Mouse (Mus musculus) forebrain, embryonic 12.5 days (tissue): ENCODE data around the gene Pde4b. TPM values are rescaled to one million over a fixed set of nuclear protein-coding genes. Genes with fewer than 3 reads are reported as not detected.

Experiments used
- ATAC-seq: fragments of 200-750 bp; cut with Nextera tagmentation; 2 replicates; pipeline ENCODE4 v1.8.0; 2017; ENCODE audit warnings: moderate TSS enrichment; ENCODE audit not compliant: low FRiP score
- H3K27ac ChIP-seq: fragments of 300-500 bp; sonication (generic); 2 replicates; pipeline ENCODE4 v1.5.1; 2016; ENCODE audit warnings: mild to moderate bottlenecking
- H3K27me3 ChIP-seq: fragments of 300-500 bp; sonication (generic); 2 replicates; pipeline ENCODE4 v1.6.1; 2016; ENCODE audit warnings: mild to moderate bottlenecking
- H3K36me3 ChIP-seq: fragments of 300-500 bp; sonication (generic); replicated peaks from 2 replicates; pipeline ENCODE4 v1.6.1; 2016; ENCODE audit warnings: mild to moderate bottlenecking
- H3K4me1 ChIP-seq: fragments of 300-500 bp; sonication (generic); 2 replicates; pipeline ENCODE4 v1.6.1; 2016
- H3K4me2 ChIP-seq: fragments of 300-500 bp; sonication (generic); 2 replicates; pipeline ENCODE4 v1.6.1; 2016; ENCODE audit warnings: mild to moderate bottlenecking, moderate library complexity
- H3K4me3 ChIP-seq: fragments of 300-500 bp; sonication (generic); replicated peaks from 2 replicates; pipeline ENCODE4 v1.5.1; 2016; ENCODE audit warnings: mild to moderate bottlenecking
- H3K9ac ChIP-seq: fragments of 300-500 bp; sonication (generic); 2 replicates; pipeline ENCODE4 v1.6.1; 2016; ENCODE audit warnings: mild to moderate bottlenecking
- H3K9me3 ChIP-seq: fragments of 300-500 bp; sonication (generic); 2 replicates; pipeline ENCODE4 v1.6.1; 2016
- WGBS: fragments of 180-500 bp; shearing (Covaris S2); methylation state at CpG from one replicate; pipeline ENCODE4 v1.1.7; 2016; 5-methylcytosine and 5-hydroxymethylcytosine counted together
- polyA plus RNA-seq: library from polyadenylated mRNA; unstranded; fragments of >200 nt; fragmentation: Nextera tagmentation; extraction: Ambion mirVana; gene quantifications from 2 replicates; pipeline ENCODE4 v1.2.1, GENCODE M21; 2016

Pde4b gene
- polyA plus RNA-seq, 1 experiment from 2014 or later, result 7.5 TPM

GRCm38 (mm10) chr4:102256170-102256960 lies 169.0 kb downstream of the Pde4b start:
- no peak overlapping the region; the same call in 1 of the 2 replicates for H3K9ac ChIP-seq

GRCm38 (mm10) chr4:102260216-102260615 lies 172.9 kb downstream of the Pde4b start:
- peaks cover 10% of the 10 kb centered on the region for H3K4me1 ChIP-seq
- H3K27ac ChIP-seq, result no peak overlapping the region
- H3K4me2 ChIP-seq, result no peak overlapping the region
- no peaks in the 10 kb centered on the region for H3K9me3 ChIP-seq
- H3K27me3 ChIP-seq, result no peaks in the 10 kb centered on the region
- no peaks in the 10 kb centered on the region for H3K36me3 ChIP-seq
- H3K4me3 ChIP-seq, result no peak overlapping the region
- no peak overlapping the region for H3K9ac ChIP-seq
- no peak for ATAC-seq

More at GRCm38 (mm10) chr4:102256170-102256960, 169.0 kb downstream of the Pde4b start:
- no peak overlapping the region; the same call in 1 of the 2 replicates for H3K4me3 ChIP-seq
- no peak overlapping the region for H3K27ac ChIP-seq
- no peaks in the 10 kb centered on the region for H3K36me3 ChIP-seq
- no peak for ATAC-seq
- H3K4me1 ChIP-seq, result peaks cover 21% of the 10 kb centered on the region
- H3K4me2 ChIP-seq, result peak overlapping the region; percentile 25
- H3K27me3 ChIP-seq, result no peaks in the 10 kb centered on the region
- WGBS, result 79% methylated on average over 6 of the region's 6 CpGs
- H3K9me3 ChIP-seq, result no peaks in the 10 kb centered on the region

GRCm38 (mm10) chr4:102272313-102272712 lies 185.0 kb downstream of the Pde4b start:
- no peaks in the 10 kb centered on the region for H3K36me3 ChIP-seq
- 85% methylated on average over 3 of the region's 3 CpGs for WGBS
- H3K4me3 ChIP-seq, result no peak overlapping the region
- no peak overlapping the region for H3K9ac ChIP-seq
- no peaks in the 10 kb centered on the region for H3K27me3 ChIP-seq
- H3K27ac ChIP-seq, result no peak overlapping the region
- no peaks in the 10 kb centered on the region for H3K4me1 ChIP-seq
- H3K4me2 ChIP-seq, result no peak overlapping the region
- H3K9me3 ChIP-seq, result no peaks in the 10 kb centered on the region
- no peak for ATAC-seq

GRCm38 (mm10) chr4:102272749-102273148 lies 185.4 kb downstream of the Pde4b start:
- H3K4me2 ChIP-seq, result no peak overlapping the region
- no peak overlapping the region for H3K27ac ChIP-seq
- H3K36me3 ChIP-seq, result no peaks in the 10 kb centered on the region
- no peak overlapping the region for H3K4me3 ChIP-seq
- no peak overlapping the region for H3K9ac ChIP-seq
- no peaks in the 10 kb centered on the region for H3K27me3 ChIP-seq
- no peaks in the 10 kb centered on the region for H3K4me1 ChIP-seq
- no peaks in the 10 kb centered on the region for H3K9me3 ChIP-seq
- no peak for ATAC-seq
- WGBS, result 92% methylated on average over 4 of the region's 4 CpGs

- H3K27me3 ChIP-seq, result no peaks in the 10 kb centered on the region
- no peaks in the 10 kb centered on the region for H3K36me3 ChIP-seq
- 86% methylated on average over 4 of the region's 4 CpGs for whole genome bisulfite sequencing
- no peak overlapping the region for H3K27ac ChIP-seq
- H3K4me1 ChIP-seq, result no peaks in the 10 kb centered on the region
- ATAC-seq, result no peak
- H3K9me3 ChIP-seq, result no peaks in the 10 kb centered on the region
- H3K4me3 ChIP-seq, result no peak overlapping the region
- no peak overlapping the region for H3K4me2 ChIP-seq
- H3K9ac ChIP-seq, result no peak overlapping the region
Measured at GRCm38 (mm10) chr4:102275716-102276115, 188.4 kb downstream of the Pde4b start.

GRCm38 (mm10) chr4:102278958-102279357 lies 191.6 kb downstream of the Pde4b start:
- H3K4me2 ChIP-seq, result no peak overlapping the region
- H3K4me1 ChIP-seq, result no peaks in the 10 kb centered on the region
- no peak overlapping the region for H3K9ac ChIP-seq
- no peak for ATAC-seq
- H3K9me3 ChIP-seq, result no peaks in the 10 kb centered on the region
- 77% methylated on average over 2 of the region's 2 CpGs for WGBS
- H3K4me3 ChIP-seq, result no peak overlapping the region
- no peaks in the 10 kb centered on the region for H3K27me3 ChIP-seq
- H3K27ac ChIP-seq, result no peak overlapping the region
- H3K36me3 ChIP-seq, result no peaks in the 10 kb centered on the region

- ATAC-seq, result no peak
- no peak overlapping the region for H3K9ac ChIP-seq
- H3K4me1 ChIP-seq, result peaks cover 4% of the 10 kb centered on the region; the same call in 1 of the 2 replicates
- no peaks in the 10 kb centered on the region for H3K27me3 ChIP-seq
- WGBS, result 83% methylated on average over 6 of the region's 6 CpGs
- H3K4me3 ChIP-seq, result no peak overlapping the region
- H3K9me3 ChIP-seq, result no peaks in the 10 kb centered on the region
- no peaks in the 10 kb centered on the region for H3K36me3 ChIP-seq
- no peak overlapping the region for H3K27ac ChIP-seq
- no peak overlapping the region for H3K4me2 ChIP-seq
Measured at GRCm38 (mm10) chr4:102287172-102287571, 199.8 kb downstream of the Pde4b start.

GRCm38 (mm10) chr4:102290052-102290734 lies 202.8 kb downstream of the Pde4b start:
- ATAC-seq, result no peak
- Histone ChIP-seq H3K4me3 (no peak overlapping the region), H3K9me3 (no peaks in the 10 kb centered on the region), H3K27me3 (no peaks in the 10 kb centered on the region), H3K4me1 (peaks cover 4% of the 10 kb centered on the region; the same call in 1 of the 2 replicates), H3K27ac (no peak overlapping the region), H3K9ac (no peak overlapping the region), H3K36me3 (no peaks in the 10 kb centered on the region), H3K4me2 (no peak overlapping the region)
- 60% methylated on average over 6 of the region's 6 CpGs for WGBS

- H3K9me3 ChIP-seq, result no peaks in the 10 kb centered on the region
- no peak for ATAC-seq
- no peaks in the 10 kb centered on the region for H3K27me3 ChIP-seq
- H3K27ac ChIP-seq, result no peak overlapping the region
- no peaks in the 10 kb centered on the region for H3K4me1 ChIP-seq
- no peak overlapping the region for H3K9ac ChIP-seq
- H3K4me3 ChIP-seq, result no peak overlapping the region
- H3K4me2 ChIP-seq, result no peak overlapping the region
- no peaks in the 10 kb centered on the region for H3K36me3 ChIP-seq
Measured at GRCm38 (mm10) chr4:102297558-102297957, 210.2 kb downstream of the Pde4b start.

GRCm38 (mm10) chr4:102302568-102302967 lies 215.2 kb downstream of the Pde4b start:
- no peaks in the 10 kb centered on the region for H3K36me3 ChIP-seq
- H3K9me3 ChIP-seq, result no peaks in the 10 kb centered on the region
- H3K27ac ChIP-seq, result no peak overlapping the region
- ATAC-seq, result no peak
- no peak overlapping the region for H3K4me2 ChIP-seq
- H3K9ac ChIP-seq, result no peak overlapping the region
- H3K27me3 ChIP-seq, result no peaks in the 10 kb centered on the region
- WGBS, result 68% methylated on average over 4 of the region's 4 CpGs
- H3K4me3 ChIP-seq, result no peak overlapping the region
- peaks cover 1% of the 10 kb centered on the region; the same call in 1 of the 2 replicates for H3K4me1 ChIP-seq

- no peak overlapping the region for H3K4me3 ChIP-seq
- no peak overlapping the region for H3K4me2 ChIP-seq
- no peaks in the 10 kb centered on the region for H3K27me3 ChIP-seq
- H3K9ac ChIP-seq, result no peak overlapping the region
- 54% methylated on average over 4 of the region's 4 CpGs for WGBS
- H3K9me3 ChIP-seq, result no peaks in the 10 kb centered on the region
- H3K36me3 ChIP-seq, result no peaks in the 10 kb centered on the region
- H3K4me1 ChIP-seq, result peaks cover 4% of the 10 kb centered on the region; the same call in 1 of the 2 replicates
- H3K27ac ChIP-seq, result no peak overlapping the region
- no peak for ATAC-seq
Measured at GRCm38 (mm10) chr4:102307661-102308297, 220.4 kb downstream of the Pde4b start.

- Histone ChIP-seq H3K4me3 (no peak overlapping the region), H3K9ac (no peak overlapping the region), H3K4me1 (peaks cover 4% of the 10 kb centered on the region; the same call in 1 of the 2 replicates), H3K27ac (no peak overlapping the region), H3K9me3 (no peaks in the 10 kb centered on the region), H3K36me3 (no peaks in the 10 kb centered on the region), H3K4me2 (no peak overlapping the region), H3K27me3 (no peaks in the 10 kb centered on the region)
- ATAC-seq, result no peak
Measured at GRCm38 (mm10) chr4:102310630-102311029, 223.3 kb downstream of the Pde4b start.
